Mouse (Mus musculus): Measurements from ENCODE around the gene Gm49337.

Gm49337 gene

DNA sequence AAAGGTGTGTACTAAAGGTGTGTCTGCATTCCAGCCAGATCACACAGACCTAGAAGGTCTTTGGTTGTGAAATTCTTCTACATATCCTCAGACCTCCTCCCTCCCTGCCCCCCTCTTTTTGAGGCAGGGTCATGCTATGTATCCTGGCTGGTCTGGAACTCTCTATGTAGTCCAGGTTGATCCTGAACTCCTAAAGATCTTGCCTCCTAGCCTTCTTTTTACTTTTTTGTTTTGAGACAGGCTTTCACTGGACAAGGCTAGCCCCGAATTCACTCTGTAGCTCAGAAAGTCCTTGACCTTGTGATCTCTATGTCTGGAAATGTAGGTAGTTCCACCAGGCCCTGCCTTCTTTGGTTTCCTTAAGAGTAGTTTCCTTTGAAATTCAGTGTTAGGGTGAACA, 35.7 kb downstream of the Gm49337 start:
- no peak for DNase-seq (ENCODE audit: low read depth, low spot score)

DNA sequence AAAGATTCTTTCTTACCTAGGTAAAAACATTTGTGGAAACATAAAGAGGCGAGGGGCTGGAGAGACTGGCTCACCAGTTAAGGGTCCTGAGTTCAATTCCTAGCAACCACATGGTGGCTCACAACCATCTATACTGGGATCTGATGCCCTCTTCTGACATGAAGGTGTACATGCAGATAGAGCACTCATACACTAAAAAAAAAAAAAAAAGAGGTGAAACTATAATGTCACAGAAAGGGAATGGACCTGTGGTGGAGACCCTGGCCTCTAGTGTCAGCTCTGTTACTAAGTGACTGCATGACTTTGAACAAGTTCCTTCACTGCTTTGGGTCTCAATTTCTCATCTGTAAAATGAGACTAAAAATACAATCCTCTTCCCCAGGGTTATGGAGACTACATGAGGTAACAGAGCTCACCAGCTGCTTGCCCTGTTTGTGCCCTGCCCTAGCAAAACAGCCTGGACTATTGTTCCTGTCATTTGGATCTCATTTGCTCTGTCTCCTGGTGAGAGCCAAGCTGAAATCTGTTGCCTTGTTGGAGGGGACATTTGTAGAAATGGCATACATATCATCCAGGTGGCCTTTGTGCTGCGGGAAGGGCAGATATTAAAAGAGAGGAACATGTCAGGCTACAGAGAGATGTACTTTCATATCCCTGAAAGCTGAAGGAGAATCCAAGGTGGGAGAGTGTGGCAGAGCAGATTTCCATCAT, 42.9 kb downstream of the Gm49337 start:
- no peak for DNase-seq (ENCODE audit: low read depth, low spot score)

DNA sequence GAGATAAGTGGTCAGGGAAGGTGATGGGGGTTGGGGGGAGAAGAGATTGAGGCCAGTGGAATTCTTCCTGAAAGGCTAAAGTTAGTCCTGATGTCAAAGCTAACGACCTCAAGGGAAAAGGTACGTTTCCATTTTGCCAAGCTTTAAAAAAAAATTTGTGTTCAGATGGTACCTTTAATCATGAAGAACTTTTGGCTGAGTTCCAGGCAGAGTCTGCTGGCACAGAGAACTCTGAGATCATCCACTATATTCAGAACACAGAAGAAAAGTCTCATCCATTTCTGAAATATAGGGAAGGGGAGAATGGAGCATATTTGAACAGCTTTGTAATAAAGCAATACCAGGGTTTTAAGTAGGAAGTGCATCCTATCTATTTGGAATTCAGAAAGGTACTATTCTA, 43.9 kb downstream of the Gm49337 start:
- peak; percentile 47 for DNase-seq (ENCODE audit: low read depth, low spot score)

DNA sequence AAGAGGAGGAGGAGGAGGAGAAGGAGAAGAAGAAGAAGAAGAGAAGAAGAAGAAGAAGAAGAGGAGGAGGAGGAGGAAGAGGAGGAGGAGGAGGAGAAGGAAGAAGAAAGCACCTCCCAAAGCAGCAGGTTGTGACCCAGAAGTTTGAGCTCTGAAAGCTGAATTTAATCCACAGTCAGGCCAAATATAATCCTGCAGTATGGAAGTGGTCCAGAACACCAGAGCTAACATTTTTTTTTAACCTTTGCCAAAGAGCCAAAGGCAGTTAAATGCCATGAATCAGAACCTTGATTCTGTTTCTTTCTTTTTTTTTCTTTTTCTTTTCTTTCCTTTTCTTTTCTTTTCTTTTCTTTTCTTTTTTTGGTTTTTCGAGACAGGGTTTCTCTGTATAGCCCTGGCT, 44.5 kb downstream of the Gm49337 start:
- peak; percentile 33 for DNase-seq (ENCODE audit: low read depth, low spot score)

DNA sequence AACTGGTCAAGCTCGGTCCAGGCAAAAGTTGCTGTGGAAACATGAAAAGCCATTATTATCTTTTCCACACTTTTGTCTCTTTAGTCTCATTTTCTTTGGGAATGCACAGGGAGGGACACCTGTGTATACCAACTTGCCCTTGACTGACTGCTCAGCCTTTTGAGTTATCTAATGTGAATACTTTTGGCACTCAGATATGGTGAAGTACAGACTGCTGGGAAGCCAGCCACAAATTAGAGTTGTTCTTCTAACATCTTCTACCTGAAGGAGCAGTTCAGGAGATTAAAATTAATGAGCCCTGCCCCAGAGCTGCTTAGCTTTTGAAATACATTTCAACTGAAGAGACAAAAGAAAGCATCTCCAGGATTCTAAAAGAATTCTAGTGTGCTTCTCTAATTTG, 45.9 kb downstream of the Gm49337 start:
- no peak for DNase-seq (ENCODE audit: low read depth, low spot score)

DNA sequence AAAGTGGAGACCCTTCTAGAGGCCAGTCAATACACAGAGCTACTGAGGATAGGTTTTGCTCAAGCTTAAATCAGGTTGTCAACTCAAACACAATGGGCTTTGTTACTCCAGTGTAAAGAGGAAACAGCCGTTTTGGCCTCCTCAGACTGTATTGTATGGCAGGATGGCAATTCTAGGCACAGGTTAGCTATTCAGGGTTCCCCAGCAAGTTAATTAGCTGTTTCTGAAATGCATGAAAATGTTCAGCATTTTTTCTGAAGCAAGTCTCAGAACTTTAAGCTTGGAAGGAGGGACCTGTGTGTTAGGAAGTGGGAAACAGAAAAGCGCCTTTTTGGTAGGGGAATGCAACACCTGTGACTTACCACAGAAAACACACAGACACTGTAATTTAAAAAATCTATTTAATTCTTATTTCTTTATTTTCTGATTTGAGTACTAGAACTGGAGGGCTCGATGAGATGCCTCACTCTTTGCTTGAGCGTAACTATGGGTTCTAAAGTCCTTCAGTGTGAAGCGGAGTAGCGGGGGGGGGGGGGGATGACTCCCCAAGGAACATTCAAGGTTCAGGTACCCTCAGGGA, 47.0 kb downstream of the Gm49337 start:
- peak; percentile 11 for DNase-seq (ENCODE audit: low read depth, low spot score)

DNA sequence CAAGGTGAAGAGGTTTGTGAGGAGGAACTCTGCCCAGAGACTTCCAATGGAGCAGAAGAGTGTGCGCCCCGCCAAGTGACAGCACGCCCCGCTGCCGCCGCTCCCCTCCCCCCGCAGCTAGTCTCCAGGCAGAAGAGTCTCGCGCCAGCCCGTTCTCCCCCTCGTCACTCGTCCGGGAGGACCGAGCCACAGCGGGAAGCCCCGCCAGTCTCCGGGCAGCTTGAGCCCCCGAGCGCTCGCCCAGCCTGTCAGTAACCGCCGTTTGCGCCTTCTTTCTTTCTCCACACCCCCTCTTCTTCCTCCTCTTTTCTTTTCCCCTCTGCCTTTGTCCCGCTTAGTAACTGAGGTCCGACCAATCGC, 47.6 kb downstream of the Gm49337 start:
- no peak for DNase-seq (ENCODE audit: low read depth, low spot score)

DNA sequence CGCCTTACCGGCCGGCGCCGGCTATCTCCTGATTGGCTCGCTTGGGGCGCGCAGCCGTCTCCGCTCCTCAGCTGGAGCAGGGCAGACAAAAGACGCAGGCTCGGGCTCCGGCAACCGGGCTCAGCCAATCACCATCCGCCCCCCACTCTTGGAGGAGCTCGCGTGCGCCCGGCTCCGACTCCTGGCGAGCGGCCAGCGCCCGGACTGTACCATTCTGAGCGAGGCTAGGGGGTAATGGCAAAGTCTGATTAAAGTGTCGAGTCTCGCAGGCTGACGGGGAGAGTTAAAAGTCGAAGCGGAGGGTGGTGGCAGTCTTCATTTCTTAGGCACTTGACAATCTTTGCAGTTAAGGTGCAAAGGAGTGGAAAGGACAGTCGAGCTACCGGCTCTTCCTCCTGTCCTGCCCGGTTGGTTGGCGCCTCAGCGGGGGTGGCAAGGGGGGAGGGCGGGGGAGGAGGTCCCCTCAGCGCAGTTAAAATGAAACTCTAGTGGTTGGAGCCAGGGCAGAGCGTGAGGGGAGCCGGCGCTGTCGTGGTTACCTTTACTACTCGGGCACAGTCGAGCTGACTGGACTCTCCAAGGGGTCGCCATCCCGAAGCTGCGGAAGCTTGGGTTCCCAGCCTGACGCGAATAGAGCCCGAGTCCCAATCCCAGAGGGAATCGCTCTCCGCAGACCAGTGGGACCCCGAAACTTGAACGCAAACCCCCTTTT, 48.1 kb downstream of the Gm49337 start, which contains the start of gene Pik3r3:
Gene Pik3r3 (plus strand): TSS at position 479 of the 712 bp plus-strand sequence.
- DNase-seq (ENCODE audit: low read depth, low spot score) = peak; percentile 96

DNA sequence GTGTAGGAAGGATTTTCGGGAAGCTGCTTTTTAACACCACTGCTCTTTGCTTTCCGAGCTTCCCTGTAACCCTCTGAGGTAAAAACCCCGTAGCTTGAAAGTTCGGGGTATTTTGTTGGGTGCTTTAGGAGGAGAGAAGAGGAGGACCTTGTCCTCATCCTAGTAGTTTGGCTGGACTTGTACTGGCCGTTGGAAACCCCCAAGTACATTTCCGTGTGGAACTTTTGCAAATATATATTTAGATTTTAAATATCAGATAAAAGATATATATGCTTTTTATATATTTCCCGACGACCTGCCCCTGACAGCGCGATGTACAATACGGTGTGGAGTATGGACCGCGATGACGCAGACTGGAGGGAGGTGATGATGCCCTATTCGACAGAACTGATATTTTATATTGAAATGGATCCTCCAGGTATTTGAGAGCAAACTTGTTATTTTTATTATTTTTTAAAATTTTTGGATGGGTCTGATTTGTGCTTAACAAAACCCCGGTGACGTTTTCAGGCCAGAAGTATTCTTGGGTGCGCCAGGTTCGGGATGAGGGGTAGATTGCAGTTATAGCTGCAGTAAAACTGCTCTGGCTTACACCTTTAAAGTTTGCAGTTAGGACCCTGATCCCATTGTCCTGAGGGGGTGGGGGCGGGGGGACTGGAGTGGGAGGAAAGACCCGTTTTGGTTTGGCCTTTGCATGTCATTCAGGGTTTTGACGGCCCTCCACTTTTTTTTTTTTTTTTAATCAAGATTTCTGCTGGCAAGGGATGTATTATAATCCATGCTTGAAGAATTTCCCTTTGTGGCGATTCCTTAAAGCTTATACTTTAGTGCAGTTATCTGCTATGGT, 49.0 kb downstream of the Gm49337 start:
- peak; percentile 63 for DNase-seq (ENCODE audit: low read depth, low spot score)

DNA sequence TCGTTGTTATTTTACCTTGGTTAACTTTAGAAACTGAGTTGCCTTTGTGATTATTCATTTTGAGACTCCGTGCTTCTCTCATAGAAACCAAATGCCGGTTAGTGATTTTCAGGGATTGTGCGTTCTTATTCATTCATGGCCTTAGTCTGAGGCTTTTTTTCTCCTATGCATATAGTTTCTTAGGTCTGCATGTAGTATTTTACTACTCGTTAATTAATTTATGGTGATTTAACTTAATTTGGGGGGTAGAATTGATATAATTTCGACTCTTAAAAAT, 49.6 kb downstream of the Gm49337 start:
- peak; percentile 41 for DNase-seq (ENCODE audit: low read depth, low spot score)

DNA sequence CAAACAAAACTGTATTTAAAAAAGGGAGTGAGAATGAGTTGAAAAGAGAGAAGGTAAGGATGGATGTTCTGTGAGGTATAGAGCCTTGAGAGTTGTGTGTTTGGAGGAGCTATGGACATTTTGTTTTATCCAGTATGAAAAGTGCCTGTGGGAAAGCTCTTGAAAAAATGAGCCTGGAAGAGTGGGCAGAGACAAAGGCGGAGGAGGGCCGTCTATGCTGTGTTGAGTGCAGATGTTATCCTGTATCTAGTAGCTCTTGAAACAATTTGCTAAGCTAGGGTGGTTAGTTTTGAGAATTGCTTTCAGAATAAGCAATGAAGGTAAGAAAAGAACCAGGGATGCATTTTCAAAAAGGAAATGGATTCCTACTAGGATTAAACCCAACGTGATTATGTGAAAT, 70.2 kb downstream of the Gm49337 start:
- DNase-seq (ENCODE audit: low read depth, low spot score) = no peak

DNA sequence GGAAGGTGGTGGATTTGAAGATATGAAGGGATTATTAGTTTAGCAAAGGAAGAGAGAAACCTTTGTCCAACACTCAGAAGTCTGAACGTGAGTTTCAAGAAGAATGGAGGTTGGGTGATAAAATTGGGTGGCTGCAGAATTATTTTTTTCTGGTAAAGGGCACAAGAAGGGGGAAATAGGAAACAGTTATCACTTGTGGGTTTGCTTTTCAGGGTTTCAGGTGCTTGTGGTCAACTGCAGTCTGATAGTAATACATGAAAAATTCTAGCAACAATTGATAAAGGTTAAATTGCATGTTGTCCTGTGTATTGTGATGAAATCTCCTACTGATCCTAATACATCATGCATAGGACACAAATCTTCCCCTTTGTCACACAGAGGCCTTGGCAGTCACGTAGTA, 71.1 kb downstream of the Gm49337 start:
- DNase-seq (ENCODE audit: low read depth, low spot score) = no peak

DNA sequence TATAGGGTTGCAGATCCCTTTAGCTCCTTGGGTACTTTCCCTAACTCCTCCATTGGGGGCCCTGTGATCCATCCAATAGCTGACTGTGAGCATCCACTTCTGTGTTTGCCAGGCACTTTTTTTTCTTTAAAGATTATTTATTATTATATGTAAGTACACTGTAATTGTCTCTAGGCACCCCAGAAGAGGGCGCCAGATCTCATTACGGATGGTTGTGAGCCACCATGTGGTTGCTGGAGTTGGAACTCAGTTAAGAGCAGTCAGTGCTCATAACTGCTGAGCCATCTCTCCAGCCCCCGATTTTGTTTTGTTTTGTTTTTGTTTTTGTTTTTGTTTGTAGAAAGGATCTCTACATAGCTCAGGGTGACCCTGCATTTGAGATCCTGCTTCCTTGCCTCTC, 72.7 kb downstream of the Gm49337 start:
- DNase-seq (ENCODE audit: low read depth, low spot score) = peak; percentile 64

DNA sequence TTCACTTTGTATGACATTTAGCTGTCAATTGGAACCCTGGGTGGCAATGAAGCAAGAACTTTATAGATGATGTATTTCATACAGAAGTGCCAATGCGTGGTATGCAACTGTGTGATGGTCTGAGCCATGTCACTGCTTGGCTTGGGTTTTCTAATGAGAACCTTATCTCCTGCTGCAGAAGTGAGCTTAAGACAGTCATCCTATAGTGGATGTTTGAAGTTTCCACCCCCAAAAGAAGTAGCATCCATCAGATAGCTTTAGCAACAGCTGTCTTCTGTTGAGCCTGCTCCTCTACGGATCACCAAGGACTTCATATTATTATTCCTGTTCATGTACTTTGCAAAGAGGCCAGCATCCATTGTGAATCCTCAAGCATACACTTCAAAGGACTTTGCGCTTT, 76.8 kb downstream of the Gm49337 start:
- no peak for DNase-seq (ENCODE audit: low read depth, low spot score)

DNA sequence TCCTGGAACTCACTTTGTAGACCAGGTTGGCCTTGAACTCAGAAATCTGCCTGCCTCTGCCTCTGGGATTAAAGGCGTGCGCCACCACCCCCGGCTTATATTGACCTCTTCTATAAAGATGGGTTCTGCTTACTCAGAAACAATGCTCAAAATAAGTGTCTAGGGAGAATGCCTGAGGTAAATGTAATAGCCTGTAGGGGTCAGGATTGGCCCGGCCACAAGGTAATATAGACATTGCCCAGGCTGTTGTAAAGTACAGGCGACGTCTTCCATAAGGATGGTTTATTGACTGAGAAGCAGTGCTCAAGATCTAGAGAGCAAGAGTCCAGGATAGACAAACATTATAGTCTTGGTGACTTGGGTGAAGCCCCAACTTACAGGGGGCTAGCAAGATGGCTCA, 95.0 kb downstream of the Gm49337 start:
- DNase-seq (ENCODE audit: low read depth, low spot score) = no peak

DNA sequence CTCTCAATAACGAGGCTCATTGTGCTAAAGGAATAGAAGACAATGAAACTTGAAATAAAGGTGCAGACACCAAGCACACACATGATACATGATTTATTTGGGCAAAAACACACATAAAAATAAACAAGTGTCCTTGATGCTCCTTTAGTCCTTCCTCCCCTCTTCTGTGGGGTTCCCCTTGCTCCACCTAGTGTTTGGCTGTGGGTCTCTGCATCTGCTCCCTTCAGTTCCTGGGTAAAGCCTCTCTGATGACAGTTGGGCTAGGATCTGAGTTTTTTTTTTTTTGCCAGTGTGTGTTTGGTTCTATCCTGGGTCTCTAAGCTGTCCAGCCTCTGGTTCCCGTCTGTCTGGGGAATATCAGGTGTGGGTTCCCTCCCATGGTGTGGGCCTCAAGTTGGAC, 109.0 kb downstream of the Gm49337 start:
- no peak for DNase-seq (ENCODE audit: low read depth, low spot score)

DNA sequence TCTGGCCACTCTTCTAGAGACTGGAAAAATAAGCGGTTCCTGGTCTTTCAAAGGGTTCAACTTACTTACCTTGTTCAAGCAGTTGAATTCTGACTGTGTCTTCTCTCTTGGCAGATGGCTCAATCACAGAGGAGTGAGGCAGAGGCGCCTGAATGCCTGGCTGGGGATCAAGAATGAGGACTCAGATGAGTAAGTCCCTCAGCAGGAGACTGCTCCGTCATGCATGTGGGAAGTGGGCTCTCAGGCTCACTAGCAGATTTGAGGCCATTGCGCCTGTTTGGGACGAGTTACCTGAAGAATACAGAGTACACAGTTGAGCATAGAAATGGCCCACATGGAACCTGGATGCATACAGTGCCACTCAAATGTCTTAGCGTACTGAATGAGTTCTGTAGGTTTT, 118.4 kb downstream of the Gm49337 start:
- peak; percentile 74 for DNase-seq (ENCODE audit: low read depth, low spot score)

DNA sequence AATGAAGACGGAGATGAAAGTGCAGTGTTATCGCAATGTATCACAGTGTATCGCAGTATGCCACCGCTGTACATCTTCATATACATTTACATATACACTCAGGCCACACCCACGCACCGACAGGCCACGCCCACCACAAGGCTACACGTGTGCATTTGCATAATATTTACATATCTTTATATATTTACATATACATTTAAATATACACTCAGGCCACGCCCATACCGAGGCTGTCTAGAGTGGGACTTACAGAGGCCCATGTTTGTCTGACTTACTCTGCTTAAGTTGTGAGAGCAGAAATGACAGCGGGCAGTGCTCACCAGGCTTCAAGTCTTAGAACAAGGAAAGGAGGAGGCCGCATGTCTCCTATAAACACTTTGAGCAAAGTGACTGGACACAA, 120.1 kb downstream of the Gm49337 start:
- DNase-seq (ENCODE audit: low read depth, low spot score) = no peak

DNA sequence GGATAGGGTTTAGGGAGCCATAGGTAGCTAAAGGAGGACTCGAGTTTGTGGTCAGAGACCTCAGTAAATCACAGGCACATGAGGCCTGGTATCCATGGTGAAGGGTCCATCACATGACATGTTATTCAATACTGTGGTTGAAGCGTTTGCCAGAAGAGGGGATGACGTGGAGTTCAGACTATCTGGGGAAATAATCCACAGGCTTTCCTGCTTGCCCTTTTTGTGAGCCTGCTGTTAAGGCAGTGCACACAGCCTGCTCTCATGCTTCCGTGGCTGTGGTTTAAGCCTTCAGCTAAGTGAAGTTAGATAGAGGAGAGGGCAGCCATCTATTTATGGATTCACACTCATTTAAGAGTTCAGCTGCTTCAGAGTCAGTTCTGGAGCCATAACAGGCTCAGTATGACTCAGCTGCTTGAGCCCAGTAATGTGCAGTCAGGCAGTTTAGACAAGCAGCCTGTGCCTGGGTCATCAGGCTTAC, 127.7 kb downstream of the Gm49337 start:
- peak; percentile 97 for DNase-seq (ENCODE audit: low read depth, low spot score)

DNA sequence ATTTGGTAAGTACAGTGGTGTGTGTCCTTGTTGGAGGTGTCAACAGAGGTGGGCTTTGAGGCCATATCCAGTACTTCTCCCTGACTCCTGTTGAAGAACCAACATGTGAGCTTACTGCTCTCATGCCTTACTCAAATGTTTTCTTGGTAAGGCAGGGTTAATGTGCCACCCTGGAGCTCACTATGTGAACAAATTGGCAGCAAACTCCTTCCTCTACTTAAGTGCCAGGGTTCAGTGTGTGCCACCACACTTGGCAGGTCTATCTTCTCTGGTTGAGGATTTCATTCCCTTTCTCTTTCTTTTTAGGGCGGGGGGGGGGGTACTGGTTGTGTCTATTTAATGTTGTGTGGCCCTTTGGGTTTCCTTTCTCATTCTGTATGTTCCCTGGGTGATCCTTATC, 131.4 kb downstream of the Gm49337 start:
- no peak for DNase-seq (ENCODE audit: low read depth, low spot score)

DNA sequence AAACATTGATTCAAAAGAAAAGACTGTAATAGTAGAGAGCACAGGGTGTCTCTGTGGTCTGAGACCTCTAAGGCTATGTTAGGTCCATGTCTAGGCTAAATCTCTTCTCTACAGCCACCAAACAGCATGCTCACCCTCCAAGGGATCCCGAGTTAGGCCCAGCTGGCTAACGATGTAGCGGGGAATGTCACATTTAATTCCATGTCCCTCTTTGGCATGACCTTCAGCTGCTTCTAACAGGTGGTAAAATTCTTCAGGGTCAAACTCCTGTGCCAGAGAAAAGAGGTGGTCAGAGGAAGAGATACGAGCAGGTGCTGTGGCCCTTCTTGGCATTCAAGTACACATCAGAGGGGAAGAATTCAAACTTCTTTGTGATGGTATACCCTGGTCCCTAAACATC, 144.4 kb downstream of the Gm49337 start:
- DNase-seq (ENCODE audit: low read depth, low spot score) = no peak

DNA sequence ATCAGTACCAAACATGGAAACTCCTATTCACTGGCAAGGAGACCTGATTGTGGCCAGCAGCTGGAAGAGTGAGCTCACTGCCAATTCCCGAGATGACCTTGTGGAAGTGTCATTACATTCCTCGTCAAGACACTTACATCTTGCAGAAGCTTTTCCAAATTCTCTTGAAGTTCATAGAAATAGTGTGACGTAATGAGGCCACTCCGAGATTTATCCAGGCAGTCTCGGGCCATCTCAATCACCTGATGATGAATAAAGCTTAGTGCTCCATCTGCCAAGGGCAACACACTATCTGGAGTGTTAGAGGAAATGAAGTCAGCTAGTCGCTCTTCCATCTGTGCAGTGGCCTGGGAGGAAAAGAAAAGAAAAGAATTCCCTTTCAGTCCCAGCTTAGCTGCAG, 148.9 kb downstream of the Gm49337 start:
- no peak for DNase-seq (ENCODE audit: low read depth, low spot score)

Measured in 3T3-L1 (cell line).